Mouse (Mus musculus) embryonic fibroblast, embryonic 13.5 days (primary cell): ENCODE measurements at regions not wholly inside any gene's neighbourhood (a gene's known extent, or its start where the extent isn't known, plus 50 kb on each side); places are given as distances from the start of the nearest gene placed in this dataset.

Experiments used
- CTCF ChIP-seq: IDR thresholded peaks from 2 replicates; pipeline ENCODE4 v1.5.1; 2011; ENCODE audit warnings: mild to moderate bottlenecking, control low read depth, low read length, moderate library complexity, borderline replicate concordance; ENCODE audit not compliant: insufficient read depth
- POLR2A ChIP-seq: IDR thresholded peaks from 2 replicates; pipeline ENCODE4 v1.6.1; 2011; ENCODE audit warnings: low read depth, mild to moderate bottlenecking, control low read depth, low read length, moderate library complexity

GRCm38 (mm10) chr3:6118721-6119120 is 368.1 kb downstream of the Gm8797 start:
- TF ChIP-seq CTCF (no peak), POLR2A (no peak)
